Mouse (Mus musculus) bone marrow macrophage, adult 2 months (primary cell): ENCODE measurements around the gene Xrcc2. TPM values are rescaled to one million over a fixed set of nuclear protein-coding genes. Genes with fewer than 3 reads are reported as not detected.
"Not testable (repeated sequence)": the region's sequence is repeated elsewhere in the genome, so short reads cannot be mapped to it uniquely, and the experiment has no call there.

Experiments used
- H3K27ac ChIP-seq: 2 replicates; pipeline ENCODE4 v1.5.1; 2012; ENCODE audit warnings: low read depth, low read length; ENCODE audit not compliant: insufficient read depth
- H3K4me1 ChIP-seq: 2 replicates; pipeline ENCODE4 v1.6.1; 2012; ENCODE audit warnings: low read length; ENCODE audit not compliant: control insufficient read depth, insufficient read depth
- H3K4me3 ChIP-seq: 2 replicates; pipeline ENCODE4 v1.5.1; 2012; ENCODE audit warnings: mild to moderate bottlenecking, low read length, moderate library complexity; ENCODE audit not compliant: insufficient read depth
- CTCF ChIP-seq: IDR thresholded peaks from 2 replicates; pipeline ENCODE4 v1.5.1; 2012; ENCODE audit warnings: low read depth, mild to moderate bottlenecking, low read length, moderate library complexity
- POLR2A ChIP-seq: IDR thresholded peaks from 2 replicates; pipeline ENCODE4 v1.6.1; 2012; ENCODE audit warnings: mild to moderate bottlenecking, low read depth, low read length, borderline replicate concordance
- polyA plus RNA-seq: library from polyadenylated mRNA; stranded (reverse); fragments of >200 nt; gene quantifications from 2 replicates; pipeline ENCODE4 v1.2.4, GENCODE M21; 2012; ENCODE audit not compliant: missing spikeins, insufficient read depth, insufficient read length

The Xrcc2 gene
- 3.6 and 4.2 TPM in 2 replicates for polyA plus RNA-seq

DNA sequence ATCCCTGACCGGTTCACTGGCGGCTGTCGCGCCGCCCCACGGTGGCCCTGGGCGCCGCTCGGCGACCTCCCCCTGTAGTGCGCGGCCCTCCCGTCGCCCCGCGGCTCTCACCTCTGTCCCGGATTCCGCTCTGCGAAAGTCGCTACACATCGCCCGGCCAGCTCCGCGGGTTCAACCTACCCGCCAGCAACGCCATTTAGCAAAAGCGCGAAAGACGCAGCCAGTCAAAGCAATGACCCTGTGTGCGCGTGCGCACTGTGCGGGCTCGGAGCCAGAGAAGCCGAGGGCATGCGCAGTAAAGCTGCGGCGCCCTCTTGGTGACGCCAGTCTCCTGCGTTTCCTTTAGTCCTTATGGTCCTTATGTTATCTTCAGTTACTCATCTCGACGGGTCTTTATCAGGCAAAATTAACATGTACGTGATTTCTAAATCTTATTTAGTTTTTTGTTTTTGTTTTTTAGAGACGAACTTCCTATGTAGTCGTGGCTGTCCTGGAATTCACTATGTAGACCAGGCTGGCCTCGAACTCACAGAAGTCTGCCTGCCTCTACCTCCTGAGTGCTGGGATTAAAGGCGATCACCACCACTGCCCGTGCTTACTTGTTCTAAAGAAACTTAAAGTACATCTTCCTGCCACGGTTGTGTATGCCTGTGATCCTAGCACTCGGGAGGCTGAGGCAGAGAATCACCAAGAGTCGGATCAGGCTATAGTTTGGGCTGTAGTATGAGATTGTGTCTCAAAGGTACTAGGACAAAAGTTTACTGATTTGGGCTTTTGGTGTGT, at the start of gene Xrcc2:
Gene Xrcc2 (minus strand): TSS at position 259 of the 783 bp plus-strand sequence.
- TF ChIP-seq POLR2A (no peak), CTCF (no peak)
- H3K27ac ChIP-seq, result no peak within 1 kb of the TSS

DNA sequence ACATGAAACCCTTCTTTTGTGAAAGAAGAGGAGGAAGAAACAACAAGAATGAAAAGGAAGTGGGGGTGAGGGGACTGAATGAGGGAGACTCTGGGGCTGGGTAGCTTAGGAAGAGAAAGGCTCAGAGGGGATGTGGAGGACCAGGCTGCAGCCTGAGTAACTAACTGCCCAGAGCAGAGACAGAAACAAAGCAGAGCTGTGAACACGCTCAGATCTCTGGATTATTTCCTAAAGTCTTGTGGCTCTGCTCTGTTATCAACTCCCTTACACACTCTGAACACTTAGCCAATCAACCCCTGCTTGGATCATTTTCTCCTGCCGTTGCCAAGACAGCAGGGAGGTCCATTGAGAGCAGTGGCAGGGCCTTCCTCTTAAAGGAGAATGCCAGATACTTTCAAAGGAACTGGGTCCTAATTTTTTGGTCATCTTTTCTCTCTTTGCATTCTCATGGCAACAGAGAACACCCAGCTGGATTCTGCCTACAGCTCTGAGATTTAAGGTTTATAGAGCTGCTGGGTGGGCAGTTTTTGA, 48.7 kb upstream of the Xrcc2 start:
- TF ChIP-seq POLR2A (no peak), CTCF (no peak)
- Histone ChIP-seq H3K4me1 (peaks cover 3% of the 10 kb centered on the region), H3K27ac (no peak overlapping the region), H3K4me3 (no peak overlapping the region)

More for the DNA sequence above, at the start of gene Xrcc2:
- Histone ChIP-seq H3K4me1 (peaks cover 9% of the 10 kb centered on the region), H3K4me3 (peak within 1 kb of the TSS; percentile 69)

DNA sequence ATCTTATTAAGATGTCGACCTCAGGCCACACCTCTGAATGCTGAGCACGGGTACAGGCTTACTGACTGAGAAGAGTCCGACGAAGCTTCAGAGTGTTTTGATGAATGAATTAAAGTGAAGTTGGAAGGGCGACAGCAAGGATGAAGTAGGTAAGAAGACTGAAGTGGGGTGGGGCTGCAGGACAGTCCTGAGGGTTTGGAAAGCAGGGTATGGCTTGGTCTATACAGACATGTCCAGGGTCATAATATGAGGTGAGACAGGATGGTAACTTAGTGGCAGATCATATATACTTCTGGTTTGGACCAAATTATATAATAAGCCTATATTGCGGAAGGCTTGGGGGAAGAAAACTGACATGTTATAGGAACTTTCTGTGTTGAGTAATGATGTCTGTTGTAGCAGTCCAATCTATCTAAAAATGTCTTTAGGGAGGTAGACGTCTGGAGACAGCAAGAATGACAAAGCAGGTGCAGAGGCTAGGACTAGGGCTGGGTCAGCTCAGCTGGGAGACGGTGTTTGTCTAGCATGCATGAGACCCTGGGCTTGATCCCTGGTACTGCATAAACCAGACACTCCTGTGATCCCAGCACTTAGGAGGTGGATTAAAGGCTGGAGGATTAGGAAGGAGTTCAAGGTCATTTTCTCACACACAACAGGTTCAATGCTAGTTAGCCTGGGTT, 48.1 kb upstream of the Xrcc2 start:
- Histone ChIP-seq H3K4me1 (peaks cover 2% of the 10 kb centered on the region; the same call in 1 of the 2 replicates), H3K4me3 (no peak overlapping the region), H3K27ac (no peak overlapping the region)
- TF ChIP-seq POLR2A, result no peak
- TF ChIP-seq CTCF, result no peak

DNA sequence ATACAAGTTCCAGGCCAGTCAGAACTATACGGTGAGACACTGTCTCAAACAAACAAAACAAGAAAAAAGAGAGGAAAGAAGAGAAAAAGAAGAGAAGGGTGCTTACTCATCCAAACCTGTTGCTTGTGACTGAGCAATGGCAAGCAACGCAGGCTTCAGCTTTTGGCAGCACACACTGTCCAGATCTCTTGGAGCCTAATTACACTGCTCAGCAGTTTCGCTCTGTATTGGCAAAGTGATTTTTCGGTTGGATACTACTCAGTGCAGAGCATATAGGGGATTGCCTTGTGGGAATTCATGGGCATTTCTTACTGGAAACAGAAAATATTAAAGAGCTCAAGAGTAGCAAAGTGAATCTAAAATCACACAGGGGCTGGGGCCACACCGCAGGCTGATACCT, 47.2 kb upstream of the Xrcc2 start:
- no peak overlapping the region for H3K27ac ChIP-seq
- no peak overlapping the region for H3K4me3 ChIP-seq
- peaks cover 2% of the 10 kb centered on the region; the same call in 1 of the 2 replicates for H3K4me1 ChIP-seq
- TF ChIP-seq CTCF (no peak), POLR2A (no peak)

DNA sequence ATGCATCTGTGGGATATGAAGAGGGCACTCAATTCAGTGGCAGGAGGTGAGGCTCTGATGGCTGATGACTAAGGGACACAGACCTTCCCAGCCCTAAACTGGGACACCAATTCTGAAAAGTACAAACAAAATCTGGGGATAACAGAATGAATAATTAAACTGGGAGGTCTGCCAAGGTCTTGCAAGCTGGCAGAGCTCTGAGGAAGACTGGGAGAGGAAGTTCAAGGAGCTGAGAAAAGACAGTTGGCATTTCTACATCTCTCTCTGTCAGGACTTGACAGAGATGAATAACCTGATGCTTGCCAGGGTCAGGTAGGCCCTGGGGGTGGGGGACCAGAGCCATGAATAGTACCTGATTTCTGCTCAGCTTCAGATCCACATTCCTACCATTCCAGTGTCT, 45.9 kb upstream of the Xrcc2 start:
- Histone ChIP-seq H3K27ac (no peak overlapping the region), H3K4me3 (no peak overlapping the region)
- no peak for TF ChIP-seq POLR2A
- TF ChIP-seq CTCF, result no peak

DNA sequence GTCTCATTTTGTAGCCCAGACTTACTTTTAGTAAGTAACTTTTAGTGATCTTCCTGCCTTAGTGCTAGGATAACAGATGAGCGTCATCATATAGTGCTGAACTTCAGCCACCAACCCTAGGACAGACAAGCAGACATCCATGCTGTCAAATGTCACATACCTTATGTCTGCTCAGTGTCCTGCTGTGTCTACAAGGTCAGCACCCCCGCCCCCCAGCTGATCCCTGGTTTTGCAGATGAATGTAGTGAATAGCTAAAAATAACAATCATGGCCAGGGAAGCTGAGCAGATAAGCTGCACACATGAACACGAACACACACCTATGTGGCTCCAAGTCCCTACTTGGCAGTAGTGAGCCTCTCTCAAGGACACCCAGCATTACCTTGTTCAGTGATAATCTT, 43.0 kb upstream of the Xrcc2 start:
- H3K4me1 ChIP-seq, result peaks cover 2% of the 10 kb centered on the region; the same call in 1 of the 2 replicates
- no peak overlapping the region for H3K27ac ChIP-seq
- TF ChIP-seq CTCF (no peak), POLR2A (no peak)
- no peak overlapping the region for H3K4me3 ChIP-seq

More for the DNA sequence above, 45.9 kb upstream of the Xrcc2 start:
- peaks cover 2% of the 10 kb centered on the region; the same call in 1 of the 2 replicates for H3K4me1 ChIP-seq

DNA sequence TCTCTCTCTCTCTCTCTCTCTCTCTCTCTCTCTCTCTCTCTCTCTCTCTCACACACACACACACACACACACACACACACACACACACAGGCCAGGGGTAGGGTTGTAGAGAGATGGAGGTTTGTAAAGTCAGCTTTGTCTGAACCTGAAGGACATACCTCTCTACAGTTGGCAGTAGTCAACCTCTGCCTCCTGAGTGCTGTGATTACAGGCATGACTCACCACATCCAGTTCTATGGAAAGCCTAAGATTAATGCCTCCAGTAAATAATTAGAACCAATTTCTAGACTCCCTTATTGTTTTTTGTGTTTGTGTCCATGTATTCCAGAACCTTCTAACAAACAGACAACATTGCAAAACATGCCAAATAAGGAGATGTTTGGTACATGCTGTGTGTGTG, 42.3 kb upstream of the Xrcc2 start:
- TF ChIP-seq CTCF, result no peak
- TF ChIP-seq POLR2A, result no peak
- H3K27ac ChIP-seq, result no peak overlapping the region
- no peak overlapping the region for H3K4me3 ChIP-seq
- H3K4me1 ChIP-seq, result peaks cover 2% of the 10 kb centered on the region; the same call in 1 of the 2 replicates

DNA sequence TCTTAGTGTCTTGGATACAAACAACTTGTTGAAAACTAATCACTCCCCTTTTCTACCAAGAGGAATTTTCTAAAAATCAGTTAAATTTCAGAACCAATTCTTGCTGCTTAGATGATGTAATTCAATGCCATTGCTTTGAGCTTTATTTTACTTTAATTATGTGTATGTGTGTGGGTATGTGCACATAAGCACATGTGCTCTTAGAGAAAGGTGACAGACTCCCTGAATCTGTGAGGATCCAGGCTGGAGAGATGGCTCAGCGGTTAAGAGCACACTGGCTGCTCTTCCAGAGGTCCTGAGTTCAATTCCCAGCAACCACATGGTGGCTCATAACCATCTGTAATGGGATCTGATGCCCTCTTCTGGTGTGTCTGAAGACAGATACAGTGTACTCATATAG, 33.3 kb upstream of the Xrcc2 start:
- not testable (repeated sequence) for H3K4me3 ChIP-seq

GRCm38 (mm10) chr5:25738448-25738847, 32.8 kb upstream of the Xrcc2 start:
- TF ChIP-seq POLR2A, result no peak
- no peak for TF ChIP-seq CTCF
- H3K27ac ChIP-seq, result no peak overlapping the region
- no peak overlapping the region for H3K4me3 ChIP-seq
- no peaks in the 10 kb centered on the region for H3K4me1 ChIP-seq

More for the DNA sequence above, 33.3 kb upstream of the Xrcc2 start:
- not testable (repeated sequence) for H3K27ac ChIP-seq, H3K4me1 ChIP-seq

DNA sequence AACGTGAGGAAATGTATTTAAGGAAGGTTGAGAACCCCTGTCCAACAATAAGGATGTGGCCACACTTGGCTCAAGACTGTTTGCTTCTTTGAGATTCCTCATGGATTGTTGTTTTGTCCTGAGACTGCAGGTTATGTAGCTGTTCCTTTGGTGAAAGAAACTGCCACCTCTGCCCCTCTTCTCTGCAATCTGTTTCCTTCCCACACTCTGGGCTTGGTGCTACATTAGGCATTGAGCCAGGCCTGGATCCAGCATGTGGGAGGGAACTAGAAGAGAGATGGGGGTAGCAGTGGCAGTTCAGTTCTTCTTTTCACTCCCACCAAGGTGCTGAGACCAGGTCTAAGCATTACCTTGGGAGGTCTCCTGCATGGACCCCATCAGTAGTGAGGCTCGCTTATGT, 30.2 kb upstream of the Xrcc2 start:
- Histone ChIP-seq H3K27ac (no peak overlapping the region), H3K4me3 (no peak overlapping the region), H3K4me1 (no peaks in the 10 kb centered on the region)
- no peak for TF ChIP-seq CTCF
- no peak for TF ChIP-seq POLR2A
